In genomic region chr6:53624455-53625276, GRCm38 (mm10) we compare ENCODE assay signal across 13 mouse cellular contexts.
DNase-seq lines count a peak whose midpoint lies in the region; ATAC-seq lines count a peak whose summit lies in the region.
"Had no signal": no experiment of that assay in that cellular context is flagged by ENCODE, and none has a peak within 500 bp of the region (broad histone marks: within the 10 kb centered on the region; RNA-seq: fewer than 3 reads in every experiment).

No protein-coding gene starts in this region.

- ATAC-seq in embryonic facial prominence, embryonic 11.5 days (replicated peaks; ENCODE audit: insufficient number of reproducible peaks, low FRiP score, low TSS enrichment, low read depth), result no peak
- ATAC-seq in hindbrain, embryonic 13.5 days (ENCODE audit: low FRiP score), result no peak
- ATAC-seq in midbrain, embryonic 15.5 days (replicated peaks), result peak; percentile 86; the same call in 1 of the 2 replicates

- H3K9me3 ChIP-seq in embryonic facial prominence, embryonic 11.5 days (replicated peaks; ENCODE audit: control insufficient read depth, low read length), result no peaks in the 10 kb centered on the region
- H3K9me3 ChIP-seq in hindbrain, embryonic 13.5 days, result no peaks in the 10 kb centered on the region
- H3K9me3 ChIP-seq in midbrain, embryonic 15.5 days, result no peaks in the 10 kb centered on the region
- H3K9me3 ChIP-seq: heart, embryonic 12.5 days had no signal

- H3K27me3 ChIP-seq in embryonic facial prominence, embryonic 11.5 days (ENCODE audit: control insufficient read depth, insufficient read depth, low read length), result no peaks in the 10 kb centered on the region
- no peaks in the 10 kb centered on the region for H3K27me3 ChIP-seq in hindbrain, embryonic 13.5 days
- no peaks in the 10 kb centered on the region; the same call in 1 of the 2 replicates for H3K27me3 ChIP-seq in midbrain, embryonic 15.5 days (replicated peaks)
- H3K27me3 ChIP-seq: CH12.LX; heart, embryonic 12.5 days had no signal

- H3K4me3 ChIP-seq in embryonic facial prominence, embryonic 11.5 days (ENCODE audit: low read depth, low read length), result no peak overlapping the region
- no peak overlapping the region for H3K4me3 ChIP-seq in hindbrain, embryonic 13.5 days
- H3K4me3 ChIP-seq in midbrain, embryonic 15.5 days, result no peak overlapping the region
- H3K4me3 ChIP-seq: gastrocnemius, adult 2 months; heart, embryonic 12.5 days had no signal

- no peaks in the 10 kb centered on the region for H3K36me3 ChIP-seq in embryonic facial prominence, embryonic 11.5 days (replicated peaks; ENCODE audit: control insufficient read depth, insufficient read depth, low read depth, low read length)
- no peaks in the 10 kb centered on the region for H3K36me3 ChIP-seq in hindbrain, embryonic 13.5 days
- H3K36me3 ChIP-seq in midbrain, embryonic 15.5 days (replicated peaks), result no peaks in the 10 kb centered on the region

- H3K4me2 ChIP-seq in embryonic facial prominence, embryonic 11.5 days (ENCODE audit: low read depth, low read length), result no peak overlapping the region
- no peak overlapping the region for H3K4me2 ChIP-seq in hindbrain, embryonic 13.5 days
- H3K4me2 ChIP-seq in midbrain, embryonic 15.5 days, result no peak overlapping the region
- H3K4me2 ChIP-seq: heart, embryonic 12.5 days had no signal

- 43% methylated on average over 15 of the region's 15 CpGs for WGBS in embryonic facial prominence, embryonic 11.5 days
- WGBS in hindbrain, embryonic 13.5 days, result 40% methylated on average over 15 of the region's 15 CpGs
- 12% methylated on average over 15 of the region's 15 CpGs for WGBS in midbrain, embryonic 15.5 days

- DNase-seq in brain, embryonic 18.5 days (ENCODE audit: low read depth, low spot score), result peak; percentile 42
- peak; percentile 53 for DNase-seq in embryonic facial prominence, embryonic 11.5 days (ENCODE audit: low spot score)
- no peak for DNase-seq in ovary, postnatal 10 days (ENCODE audit: low spot score)
- no peak for DNase-seq in testis, postnatal 14 days (ENCODE audit: low spot score)
- DNase-seq in lung, postnatal 36 days, result no peak
- DNase-seq: gastrocnemius, adult 2 months; kidney, postnatal 25 days; lung, adult 18-20 months; thymus, postnatal 4 days had no signal

- H3K27ac ChIP-seq in embryonic facial prominence, embryonic 11.5 days (replicated peaks; ENCODE audit: low read depth, low read length), result no peak overlapping the region; the same call in 1 of the 2 replicates
- H3K27ac ChIP-seq in hindbrain, embryonic 13.5 days, result peak overlapping the region; percentile 21; the same call in 1 of the 2 replicates
- peak overlapping the region; percentile 49 for H3K27ac ChIP-seq in midbrain, embryonic 15.5 days
- H3K27ac ChIP-seq: gastrocnemius, adult 2 months had no signal

- H3K9ac ChIP-seq in embryonic facial prominence, embryonic 11.5 days (replicated peaks; ENCODE audit: low read length), result no peak overlapping the region
- no peak overlapping the region for H3K9ac ChIP-seq in hindbrain, embryonic 13.5 days
- H3K9ac ChIP-seq in midbrain, embryonic 15.5 days, result no peak overlapping the region
- H3K9ac ChIP-seq: heart, embryonic 12.5 days had no signal

- no peaks in the 10 kb centered on the region for H3K4me1 ChIP-seq in embryonic facial prominence, embryonic 11.5 days (ENCODE audit: control insufficient read depth, insufficient read depth, low read length)
- no peaks in the 10 kb centered on the region; the same call in 1 of the 2 replicates for H3K4me1 ChIP-seq in hindbrain, embryonic 13.5 days (replicated peaks)
- H3K4me1 ChIP-seq in midbrain, embryonic 15.5 days, result no peaks in the 10 kb centered on the region; the same call in 1 of the 2 replicates

Comparison
In these comparisons a context has a peak if more than half of its experiments do, and no peak if none do; other contexts are left out.
1. DNase-seq: peak in brain, embryonic 18.5 days (single experiment) and embryonic facial prominence, embryonic 11.5 days (single experiment); none in ovary, postnatal 10 days (single experiment), testis, postnatal 14 days (single experiment) and lung, postnatal 36 days (single experiment).